Mouse (Mus musculus) forelimb bud, embryonic 11.5 days (tissue): Measurements from ENCODE around the gene Hikeshi.
A peak's percentile ranks its signal among the peaks of the same experiment; 100 is the strongest.

Experiments used
- DNase-seq: peaks from one replicate; pipeline ENCODE4 v3.0.0-alpha.2; 2012; ENCODE audit warnings: low read depth, low spot score

Hikeshi gene

DNA sequence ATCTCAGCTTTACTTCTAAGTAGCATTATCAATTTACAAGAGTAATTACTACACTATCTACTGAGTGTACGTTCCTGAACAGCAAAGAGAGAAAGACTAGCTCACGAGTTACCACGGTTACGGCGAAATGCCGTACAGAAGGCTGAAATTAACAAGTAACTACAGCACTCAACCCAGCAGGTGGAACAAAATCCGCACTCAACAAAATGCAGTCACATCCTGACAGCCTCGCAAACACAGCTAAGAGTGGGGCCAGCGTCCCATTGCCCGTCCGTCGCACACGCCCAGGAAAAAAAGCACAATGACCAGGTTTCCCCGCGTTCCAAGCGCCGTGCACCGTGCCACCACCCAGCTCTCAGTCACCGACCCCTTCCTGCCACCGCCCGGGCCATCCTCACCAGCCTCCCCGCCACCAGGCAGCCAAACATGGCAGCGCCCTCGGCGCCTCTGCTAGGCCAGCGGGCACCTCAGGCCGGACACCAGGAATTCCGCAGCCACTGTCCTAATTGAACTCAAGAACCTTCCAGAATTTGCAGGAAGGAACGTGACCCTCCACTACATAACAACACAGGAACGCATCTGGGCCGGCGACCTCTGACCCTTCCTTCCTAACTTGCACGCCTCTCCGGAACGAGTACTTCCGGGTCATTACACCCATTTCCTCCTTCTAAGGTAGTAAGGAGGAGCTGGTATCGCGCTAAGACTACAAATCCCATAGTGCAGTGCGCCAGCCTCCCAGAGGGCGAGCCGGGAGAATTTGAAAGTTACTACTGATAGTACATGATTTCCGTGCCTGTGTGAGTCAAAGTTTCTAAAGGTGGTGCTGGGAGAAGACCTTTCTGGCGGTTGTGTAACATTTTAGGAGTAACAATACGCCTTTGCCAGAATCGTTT is at the start of gene Hikeshi:
TSS of gene Hikeshi (minus strand) at position 634 of the 893 bp plus-strand sequence.
- peak; percentile 98 for DNase-seq

DNA sequence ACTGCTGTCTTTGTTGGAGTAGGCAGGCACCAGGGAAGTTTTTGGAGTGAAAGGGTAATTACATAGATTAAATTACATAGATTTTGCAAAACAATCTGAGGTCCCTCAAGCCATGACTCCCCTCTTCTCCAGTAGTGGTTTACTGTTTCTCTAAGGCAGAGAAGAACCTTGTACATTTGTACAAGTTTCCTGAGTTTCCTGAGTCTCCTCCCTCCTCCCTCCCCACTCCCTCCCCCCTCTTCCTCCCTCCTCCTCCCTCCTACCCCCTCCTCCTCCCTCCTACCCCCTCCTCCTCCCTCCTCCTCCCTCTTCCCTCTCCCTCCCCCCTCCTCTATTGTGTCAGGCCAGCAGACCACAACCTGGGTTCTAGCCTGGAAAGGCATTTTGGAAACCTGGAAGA is 43.4 kb upstream of the Hikeshi start:
- no peak for DNase-seq

- no peak for DNase-seq
These were observed 42.4 kb upstream of the Hikeshi start for GRCm38 (mm10) chr7:89983441-89983840.

DNA sequence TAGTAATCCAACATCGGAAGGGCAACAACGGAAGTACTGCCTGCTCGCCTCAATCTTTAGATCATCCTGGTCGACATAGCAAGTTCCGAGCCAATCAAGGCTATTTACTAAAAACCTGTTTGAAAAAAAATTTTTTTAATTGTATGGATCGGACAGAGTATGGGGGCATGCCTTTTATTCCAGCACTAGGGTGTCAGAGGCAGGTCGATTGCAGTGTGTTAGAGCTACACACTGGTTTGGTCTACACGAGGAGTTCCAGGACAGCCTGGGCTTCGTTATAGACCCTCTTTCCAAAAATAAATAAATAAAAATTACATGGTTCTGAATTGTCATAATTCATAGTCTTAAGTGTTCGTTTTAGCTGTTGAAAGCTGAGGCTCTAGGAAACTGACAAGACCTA is 40.6 kb upstream of the Hikeshi start:
- DNase-seq: no peak

- peak; percentile 97 for DNase-seq
These were observed 39.8 kb upstream of the Hikeshi start, which contains the start of gene Eed for GRCm38 (mm10) chr7:89980485-89981422. Gene Eed (minus strand): TSS chr7:89980983.

DNA sequence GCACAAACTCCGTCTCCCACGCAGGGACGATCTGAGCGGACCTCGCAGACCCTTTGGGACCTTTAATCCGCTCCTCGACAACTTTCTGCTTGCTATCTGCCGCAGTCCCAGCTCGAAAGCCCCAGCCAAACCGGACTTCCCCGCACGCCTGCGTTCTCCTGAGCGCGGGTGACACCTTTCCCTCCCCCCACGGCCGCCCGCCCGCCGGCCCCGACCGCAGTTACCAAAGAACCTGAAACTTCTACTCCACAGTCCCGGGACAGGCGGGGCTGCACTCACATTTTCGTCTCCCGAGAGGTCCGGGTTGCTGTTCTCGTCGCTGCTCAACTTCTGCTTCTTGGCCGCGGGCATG is 39.1 kb upstream of the Hikeshi start:
- DNase-seq: no peak

DNA sequence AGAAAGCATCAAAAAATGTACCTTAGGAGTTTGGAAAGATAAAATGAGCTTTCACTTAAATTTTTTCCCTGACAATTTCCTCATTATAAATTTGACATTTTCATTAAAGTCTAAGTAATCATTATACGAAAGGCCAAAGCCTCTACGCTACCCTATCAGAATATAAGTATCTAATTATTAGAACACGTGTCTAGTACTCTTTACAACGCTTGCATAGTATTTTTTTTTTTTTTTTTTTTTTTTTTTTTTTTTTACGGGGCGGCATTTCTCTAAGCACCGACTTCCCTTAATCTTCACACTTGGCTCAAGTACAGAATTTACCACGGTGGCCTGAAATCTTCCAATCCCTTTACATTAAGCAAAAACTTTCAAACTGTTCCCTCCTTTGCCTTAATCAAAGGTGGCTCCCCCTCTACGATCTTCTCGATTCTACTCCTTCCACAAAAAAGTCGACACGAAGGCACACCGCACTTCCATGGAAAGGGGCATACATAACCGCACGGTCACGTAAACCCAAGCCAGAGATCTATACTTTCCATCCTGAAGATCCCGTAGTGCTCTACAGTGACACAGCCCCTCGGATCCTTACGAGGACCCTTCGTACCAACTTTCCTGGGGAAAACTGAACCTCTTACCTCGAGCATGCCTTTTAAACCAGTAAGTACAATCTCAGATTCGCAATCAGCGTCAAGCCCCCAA is 38.6 kb upstream of the Hikeshi start:
- DNase-seq: peak; percentile 32

DNA sequence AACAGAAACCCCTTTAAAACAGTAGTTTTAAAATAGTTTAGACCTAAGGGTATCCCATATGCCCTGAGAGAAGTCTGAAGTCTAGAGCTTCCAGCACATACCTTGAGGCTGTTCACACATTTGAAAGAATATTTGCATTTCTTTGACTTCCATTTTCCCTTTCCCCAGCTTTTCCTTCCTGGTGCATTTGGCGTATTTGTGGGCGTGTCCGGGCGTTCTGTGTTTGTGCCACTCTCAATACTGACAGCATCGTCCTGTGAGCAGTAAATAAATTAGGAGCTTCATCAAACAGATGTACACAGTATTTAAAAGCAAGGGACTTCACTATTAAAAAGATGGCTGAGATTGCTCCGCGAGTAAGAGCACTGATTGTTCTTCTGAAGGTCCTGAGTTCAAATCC is 35.8 kb upstream of the Hikeshi start:
- DNase-seq: no peak

GRCm38 (mm10) chr7:89975571-89975970 is 34.6 kb upstream of the Hikeshi start:
- no peak for DNase-seq

- no peak for DNase-seq
These were observed 26.2 kb upstream of the Hikeshi start for GRCm38 (mm10) chr7:89967235-89967634.

DNA sequence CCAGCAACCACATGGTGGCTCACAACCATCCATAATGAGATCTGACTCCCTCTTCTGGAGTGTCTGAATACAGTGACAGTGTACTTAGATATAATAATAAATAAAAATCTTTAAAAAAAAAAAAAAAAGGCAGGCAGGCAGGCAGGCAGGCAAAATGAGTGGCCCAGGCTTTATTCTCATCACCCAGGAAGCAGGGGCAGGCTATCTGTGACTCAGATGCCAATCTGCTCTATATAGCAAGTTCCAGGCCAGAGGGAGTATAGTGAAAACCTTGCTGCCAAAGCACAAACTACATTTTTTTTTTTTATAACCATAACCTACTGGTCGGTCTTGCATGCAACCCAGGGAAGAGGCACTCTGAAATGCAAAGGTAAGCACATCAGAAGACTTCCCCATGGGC is 25.8 kb upstream of the Hikeshi start:
- no peak for DNase-seq

DNA sequence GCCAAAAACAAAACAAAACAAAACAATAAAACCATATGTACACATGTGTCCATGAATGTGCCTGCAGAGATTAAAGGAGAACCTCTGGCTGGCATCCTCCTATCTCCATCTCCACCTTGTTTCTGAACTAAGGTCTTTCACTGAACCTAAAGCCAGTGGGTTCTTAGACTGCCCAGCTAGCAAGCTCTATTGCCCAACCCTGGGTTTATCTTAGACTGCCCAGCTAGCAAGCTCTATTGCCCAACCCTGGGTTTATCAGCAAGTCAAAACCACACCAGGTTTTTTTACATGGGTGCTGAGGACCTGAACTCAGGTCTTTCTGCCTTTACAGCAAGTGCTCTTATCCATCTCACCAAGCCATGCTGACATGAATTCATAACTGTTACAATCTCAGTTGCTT is 22.1 kb upstream of the Hikeshi start:
- no peak for DNase-seq

GRCm38 (mm10) chr7:89957300-89957699 is 16.3 kb upstream of the Hikeshi start:
- DNase-seq: no peak

DNA sequence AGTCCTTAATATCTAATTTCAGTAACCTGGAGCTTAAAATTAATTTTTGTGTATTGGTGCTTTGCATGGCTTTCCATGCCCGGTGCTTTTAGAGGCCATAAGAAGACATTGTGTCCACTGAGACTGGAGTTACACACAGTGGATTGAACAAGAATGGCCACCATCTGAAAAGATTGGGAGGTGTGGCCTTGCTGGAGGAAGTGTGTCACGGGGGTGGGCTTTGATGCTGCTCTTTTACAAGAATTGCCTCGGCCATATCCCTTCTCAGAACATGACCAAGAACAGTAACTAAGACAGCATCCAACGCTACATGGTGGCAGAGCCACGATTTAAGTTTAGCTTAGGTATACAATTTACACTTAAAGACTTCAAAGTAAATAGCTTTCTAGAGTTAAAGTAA is 13.3 kb upstream of the Hikeshi start:
- no peak for DNase-seq

- DNase-seq: no peak
These were observed 8.4 kb upstream of the Hikeshi start for GRCm38 (mm10) chr7:89949403-89949802.

GRCm38 (mm10) chr7:89948026-89948425 is 7.0 kb upstream of the Hikeshi start:
- DNase-seq: no peak

DNA sequence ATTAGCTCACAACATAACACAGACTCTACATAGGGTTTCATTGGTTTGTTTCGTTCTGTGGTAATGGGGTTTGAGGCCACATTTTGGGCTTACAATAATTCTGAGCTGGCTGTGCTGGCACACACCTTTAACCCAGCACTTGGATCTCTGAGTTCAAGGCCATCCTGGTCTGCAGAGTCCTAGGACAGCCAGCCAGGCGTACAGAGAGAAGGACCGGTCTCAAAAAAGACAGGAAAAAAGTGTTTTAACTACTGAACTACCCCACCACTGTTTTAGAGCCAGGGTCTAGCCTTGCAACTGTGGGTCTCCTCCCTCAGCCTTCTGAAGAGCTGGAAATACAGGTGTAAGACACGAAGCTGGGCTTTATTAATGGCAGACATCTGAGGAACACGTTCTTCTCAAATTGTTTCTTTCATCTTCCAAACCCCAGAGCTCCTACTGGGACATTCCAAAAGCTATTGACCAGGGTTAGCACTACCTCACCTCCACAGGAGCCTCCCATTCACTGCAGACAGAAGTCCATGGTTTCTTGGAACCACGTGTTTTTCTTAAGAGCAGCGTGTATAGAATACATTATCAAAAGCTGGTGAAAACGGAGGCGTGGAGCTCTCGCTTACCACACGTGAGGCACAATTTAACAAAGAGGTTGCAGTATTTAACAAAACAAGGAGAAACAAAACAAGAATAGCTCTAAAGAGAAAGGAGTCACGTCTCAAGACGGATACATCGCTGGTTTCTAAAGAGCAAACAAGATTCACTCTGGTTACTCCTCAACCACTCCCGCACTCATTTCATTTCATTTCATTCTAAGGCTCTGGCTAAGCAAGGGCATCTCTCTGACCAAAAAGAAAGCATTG is 1.3 kb downstream of the Hikeshi start:
- no peak for DNase-seq

DNA sequence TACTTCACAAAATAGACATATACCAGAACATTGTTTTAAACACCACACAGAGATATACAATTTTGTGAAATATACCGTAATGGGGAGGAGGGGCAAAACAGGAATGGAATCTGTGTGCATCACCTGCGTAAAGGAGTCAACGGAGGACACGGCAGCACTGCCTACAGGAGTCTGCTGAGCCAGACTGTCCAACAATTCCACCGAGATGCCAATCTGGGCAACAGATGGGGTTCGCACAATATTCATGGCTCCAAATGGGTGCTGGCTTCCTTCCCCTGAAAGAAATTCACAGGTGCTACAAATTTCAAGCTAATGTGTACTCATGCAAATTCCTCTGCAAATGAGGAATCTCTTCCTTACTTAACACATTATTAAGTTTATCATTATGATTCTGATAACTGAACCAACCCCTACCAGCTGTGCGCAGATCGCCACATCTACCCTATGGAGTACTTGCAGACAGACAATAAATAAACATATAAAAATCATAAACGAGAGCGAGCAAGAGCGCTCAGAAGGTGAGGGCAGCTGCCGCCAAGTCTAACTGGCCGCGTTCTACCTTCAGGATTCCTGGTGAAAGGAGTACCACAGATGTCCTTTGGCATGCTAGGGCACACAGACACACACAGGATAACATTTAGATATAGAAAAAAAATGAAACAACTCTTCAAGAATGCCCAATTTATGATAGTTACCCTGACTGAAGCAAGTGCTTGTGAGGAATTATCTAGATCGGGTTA is 17.4 kb downstream of the Hikeshi start:
- DNase-seq: no peak

DNA sequence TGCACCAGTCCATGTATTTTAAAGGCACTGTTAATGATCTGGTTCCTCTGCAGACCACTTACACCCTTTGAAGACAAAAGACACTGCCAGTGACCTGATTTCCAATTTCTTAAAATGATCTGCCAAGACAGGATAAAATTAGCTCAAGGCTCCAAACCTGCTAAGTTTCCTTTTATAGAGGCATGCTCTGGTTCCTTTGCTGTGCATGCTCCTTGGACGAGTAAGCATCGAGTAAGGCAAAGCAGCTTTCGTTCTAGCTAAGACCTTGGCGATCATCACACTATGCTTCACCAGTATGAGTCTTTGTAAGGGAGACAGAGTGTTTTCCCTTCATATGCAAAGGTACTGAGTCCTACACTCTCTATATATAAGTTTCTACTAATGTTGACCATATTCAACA is 23.2 kb downstream of the Hikeshi start:
- DNase-seq: no peak

- DNase-seq: no peak
These were observed 24.3 kb downstream of the Hikeshi start for GRCm38 (mm10) chr7:89916711-89917110.
